Mouse (Mus musculus): ENCODE data around the gene Ltbp4.

The Ltbp4 gene

DNA sequence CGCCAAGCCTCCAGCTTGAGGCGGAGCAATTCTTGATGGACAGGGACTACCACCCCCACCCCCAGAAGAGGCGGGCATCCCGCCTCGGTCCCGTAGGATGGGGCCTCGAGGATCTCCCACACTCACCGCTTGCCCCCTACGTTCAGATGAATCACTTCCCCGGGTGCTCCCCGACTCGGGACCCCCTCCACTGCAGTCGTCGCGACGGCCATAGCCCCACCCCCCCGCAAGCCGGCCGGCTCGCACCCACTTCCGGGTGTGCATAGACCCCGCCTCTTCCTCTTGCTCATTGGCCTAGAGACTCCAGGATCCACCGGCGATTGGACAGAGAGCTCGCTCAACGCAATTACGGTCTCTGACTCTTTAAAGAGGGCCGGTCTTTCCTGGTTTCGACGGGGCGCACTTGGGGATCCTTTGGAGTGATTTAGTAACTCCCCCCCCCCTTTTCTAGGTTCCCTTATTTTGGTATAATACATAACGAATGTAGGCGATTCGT, 18.3 kb upstream of the Ltbp4 start, which contains the start of gene Shkbp1:
Gene Shkbp1 (minus strand): TSS at position 275 of the 496 bp plus-strand sequence.
- peak; percentile 95 for DNase-seq (ENCODE audit: low spot score)

DNA sequence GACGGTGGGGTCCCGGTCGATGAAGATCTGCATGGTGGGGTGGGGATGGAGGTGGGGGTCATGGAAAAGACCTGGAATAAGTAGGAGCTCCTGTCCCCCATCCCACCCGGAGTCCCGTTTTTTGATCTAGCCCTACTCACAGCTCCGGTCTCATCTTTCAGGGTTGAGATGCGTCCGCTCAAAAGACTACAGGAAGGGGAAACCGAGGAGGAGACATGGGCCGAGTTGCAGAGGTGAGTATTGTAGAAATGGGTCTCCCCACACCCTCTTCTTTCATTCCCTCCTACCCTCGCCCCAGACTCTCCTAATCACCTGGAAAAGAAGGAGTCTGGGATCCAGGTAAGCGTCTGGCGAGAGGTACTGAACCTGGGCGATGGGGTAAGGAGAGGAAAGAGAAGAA, 17.8 kb upstream of the Ltbp4 start:
- no peak for DNase-seq (ENCODE audit: low spot score)

DNA sequence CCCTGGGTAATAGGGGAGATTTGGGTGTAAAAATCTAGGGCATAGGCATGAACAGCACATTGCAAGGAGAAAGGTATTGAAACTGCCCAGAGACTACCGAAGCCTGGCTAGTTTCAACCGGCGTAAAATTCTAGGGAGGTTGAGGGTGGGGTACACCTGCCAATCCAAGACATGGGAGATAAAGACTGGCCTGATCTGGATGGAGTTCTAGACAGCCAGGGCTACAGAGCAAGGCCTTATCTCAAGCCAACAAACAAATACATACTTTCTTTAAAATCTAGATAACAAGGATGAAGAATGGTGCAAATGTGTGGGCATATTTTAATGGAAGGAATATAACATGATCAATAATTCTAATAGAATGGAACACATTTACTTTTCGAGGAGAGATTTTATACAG, 17.3 kb upstream of the Ltbp4 start:
- no peak for DNase-seq (ENCODE audit: low spot score)

DNA sequence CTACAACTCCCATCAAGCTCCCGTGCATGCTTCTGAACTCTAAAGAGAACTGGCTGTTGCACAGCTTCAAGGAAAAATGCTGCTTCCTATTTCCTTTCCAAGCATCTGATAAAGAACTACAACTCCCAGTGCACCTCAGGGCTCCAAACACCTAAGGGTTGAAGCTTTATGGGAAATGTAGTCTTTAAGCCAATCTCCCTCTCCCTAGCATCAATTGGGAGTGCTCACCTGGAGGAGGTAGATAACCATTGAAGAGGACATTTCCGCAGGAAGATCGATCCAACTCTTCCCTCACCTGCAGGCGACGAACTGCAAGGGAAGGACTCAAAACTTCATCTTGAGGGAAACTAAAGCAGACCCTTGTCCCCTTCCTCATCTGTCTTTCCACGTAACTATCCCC, 16.7 kb upstream of the Ltbp4 start:
- DNase-seq (ENCODE audit: low spot score), result peak; percentile 69

DNA sequence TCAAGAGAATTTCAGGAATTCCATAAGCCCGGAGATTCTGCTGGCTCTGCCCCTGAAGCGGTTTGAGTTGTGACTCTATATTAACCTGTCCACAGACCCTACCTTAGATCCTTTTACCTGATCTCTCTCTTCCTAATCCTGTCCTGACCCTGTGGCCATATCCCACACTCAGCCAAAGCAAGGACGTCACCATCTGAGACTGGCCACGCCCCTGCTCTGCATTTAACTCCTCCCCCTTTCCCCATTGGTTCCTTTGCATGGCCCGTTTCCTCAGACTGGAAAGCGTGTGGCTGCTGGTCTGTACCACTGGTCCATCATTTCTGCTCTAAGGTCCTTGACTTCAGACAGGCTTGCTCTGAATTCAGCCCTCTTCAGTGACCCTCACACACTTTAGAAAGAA, 8.0 kb upstream of the Ltbp4 start:
- peak; percentile 67 for DNase-seq (ENCODE audit: low spot score)

DNA sequence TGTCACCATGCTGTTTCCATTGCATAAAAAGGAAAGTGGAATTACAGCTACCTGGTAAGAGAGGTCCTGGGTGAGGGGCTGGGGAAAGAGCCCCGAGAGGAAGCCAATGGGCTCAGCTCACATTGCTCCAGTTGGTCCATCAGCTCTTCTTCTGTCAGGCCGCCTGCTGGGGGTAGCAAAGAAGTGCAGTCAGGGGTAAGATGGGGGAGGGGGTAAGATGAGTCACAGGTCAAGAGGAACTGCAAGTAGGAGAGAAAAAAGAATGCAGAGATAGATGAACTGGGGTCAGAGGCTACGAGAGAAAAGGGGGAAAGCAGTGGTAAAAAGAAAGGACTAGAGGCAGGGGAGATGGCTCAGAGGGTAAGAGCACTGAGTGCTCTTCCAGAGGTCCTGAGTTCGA, 5.1 kb upstream of the Ltbp4 start:
- DNase-seq (ENCODE audit: low spot score), result no peak

DNA sequence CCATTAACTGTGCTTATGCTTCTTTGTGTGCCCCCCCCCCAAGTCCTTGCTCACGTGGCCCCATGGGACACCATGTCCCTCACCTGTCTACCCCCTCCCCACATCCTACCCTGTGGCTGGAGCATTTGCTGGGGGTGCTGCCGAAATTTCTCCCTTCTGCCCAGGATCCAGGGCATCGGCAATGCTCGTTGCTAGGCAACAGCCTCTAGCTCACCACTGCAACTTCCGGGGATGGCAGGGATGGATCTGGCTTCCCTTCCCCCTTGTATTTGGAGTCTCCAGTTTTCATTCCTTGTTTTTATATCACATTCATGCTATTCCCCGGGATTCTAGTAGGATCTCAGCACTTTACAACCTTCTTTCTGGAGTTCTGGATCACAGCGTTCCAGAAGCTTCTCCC, 2.0 kb upstream of the Ltbp4 start:
- no peak for DNase-seq (ENCODE audit: low spot score)

DNA sequence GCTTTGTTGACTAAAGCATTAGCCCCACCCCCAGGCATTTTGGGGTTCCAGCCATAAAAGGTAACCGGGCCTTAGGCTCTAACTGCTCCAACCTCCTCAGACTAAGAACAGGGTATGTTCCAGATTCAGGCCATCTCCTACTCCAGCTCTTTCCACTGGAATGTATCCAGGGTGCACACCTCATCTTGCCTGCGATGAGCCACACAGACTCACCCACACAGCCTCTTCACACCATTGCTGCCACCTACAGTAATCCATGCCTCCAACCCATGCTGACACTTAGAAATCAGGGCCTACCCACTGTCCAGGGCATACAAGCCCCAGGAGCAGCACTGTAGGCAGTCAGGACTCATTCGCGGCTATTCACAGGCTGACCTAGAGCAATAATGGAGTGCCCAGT, 1.6 kb upstream of the Ltbp4 start:
- no peak for DNase-seq (ENCODE audit: low spot score)

DNA sequence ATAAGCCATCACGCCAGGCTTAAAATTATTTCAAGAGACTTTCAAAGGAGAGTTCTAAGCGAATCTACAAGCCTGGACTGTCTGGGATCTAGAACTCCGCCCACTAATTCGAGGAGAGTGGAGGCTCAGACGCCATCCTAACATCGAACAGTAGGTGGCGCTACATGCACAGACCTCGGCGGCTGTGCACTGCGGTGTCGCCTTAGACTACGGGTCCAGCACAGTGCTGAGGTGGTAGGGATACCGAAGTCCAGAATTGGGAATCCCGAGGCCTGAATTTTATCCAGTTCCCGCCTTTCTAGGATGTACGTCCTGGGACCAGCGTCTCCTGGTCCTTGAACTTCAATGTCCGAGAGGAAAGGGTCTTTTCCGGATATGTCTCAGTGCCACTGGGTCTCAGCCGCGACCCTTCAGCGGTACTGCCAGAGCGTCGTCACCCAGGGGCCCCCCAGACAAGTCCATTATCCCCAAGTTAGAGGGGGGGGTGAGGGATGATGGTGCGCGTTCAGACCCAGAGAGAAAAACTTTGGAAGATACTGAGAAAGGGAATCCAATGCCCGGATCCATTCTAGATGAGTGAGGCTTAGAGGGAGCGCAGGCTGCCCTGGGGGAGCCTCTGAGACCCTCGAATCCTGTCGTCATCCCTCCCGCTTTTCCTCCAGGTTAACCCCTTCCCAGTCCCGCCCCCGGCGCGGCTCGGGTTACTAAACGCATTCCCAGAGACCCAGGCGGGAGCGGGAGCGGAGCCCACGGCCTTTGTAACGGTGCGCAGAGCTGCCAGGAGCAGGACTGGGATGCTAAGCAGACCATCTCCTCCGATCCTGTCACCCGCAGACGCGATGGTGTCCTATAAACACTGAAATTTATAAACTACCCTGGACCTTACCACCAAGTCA, 1.3 kb downstream of the Ltbp4 start:
- DNase-seq (ENCODE audit: low spot score), result peak; percentile 96

DNA sequence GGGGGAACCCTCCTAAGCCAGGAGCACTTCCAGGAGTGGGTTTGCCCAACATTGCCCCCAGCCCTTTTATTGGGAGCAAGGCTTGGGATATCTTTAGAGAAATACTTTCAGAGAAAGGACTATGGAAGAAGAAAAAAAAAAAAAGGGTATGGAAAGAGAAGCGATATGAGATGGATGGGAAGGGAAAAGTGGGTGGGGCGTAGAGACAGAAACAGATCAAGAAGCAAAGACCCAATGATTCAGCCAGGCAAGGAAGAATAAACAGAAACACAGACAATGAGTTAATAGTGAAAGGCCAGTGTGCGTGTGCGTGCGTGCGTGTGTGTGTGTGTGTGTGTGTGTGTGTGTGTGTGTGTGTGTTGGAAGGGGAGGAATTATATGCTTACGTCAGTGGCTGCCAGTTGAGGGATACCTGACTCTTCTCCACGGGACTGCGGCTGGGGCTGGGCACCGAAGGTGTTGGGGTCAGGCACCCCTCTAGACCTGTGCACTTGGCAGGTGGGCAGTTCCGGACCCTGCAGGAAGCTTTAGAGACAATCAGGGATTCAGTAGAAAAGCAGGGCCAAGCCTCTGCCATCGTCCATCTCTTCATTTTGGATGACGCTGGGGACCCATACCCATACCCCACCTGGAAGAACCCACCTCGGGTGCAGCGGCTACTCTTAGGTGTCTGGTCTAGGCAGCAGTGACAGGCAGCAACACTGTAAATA, 2.3 kb downstream of the Ltbp4 start:
- no peak for DNase-seq (ENCODE audit: low spot score)

DNA sequence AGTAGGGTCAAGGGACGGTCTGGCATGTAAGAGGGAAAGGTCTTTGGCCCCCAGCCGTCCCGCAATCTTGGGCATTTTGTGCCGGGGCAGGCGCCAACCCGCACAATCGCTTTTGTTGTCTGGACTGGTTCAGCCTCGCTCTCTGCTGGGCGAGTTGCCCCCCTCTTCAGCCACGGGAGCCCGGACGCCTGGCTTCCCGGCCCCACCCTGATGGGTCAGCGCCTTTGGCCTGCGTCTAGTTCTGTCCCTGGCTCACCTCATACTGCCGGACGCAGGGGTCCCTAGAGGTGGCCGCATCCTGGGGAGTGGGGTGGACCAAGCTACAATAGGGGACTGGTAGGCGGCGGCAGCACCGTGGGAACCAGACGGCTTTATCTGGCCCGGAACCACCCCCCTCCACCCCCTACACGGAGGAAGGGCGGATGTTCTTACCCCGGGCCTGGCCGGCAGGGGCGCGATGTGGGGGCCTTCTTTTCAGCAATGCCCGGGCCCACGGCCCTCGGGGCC, 3.0 kb downstream of the Ltbp4 start:
- no peak for DNase-seq (ENCODE audit: low spot score)

DNA sequence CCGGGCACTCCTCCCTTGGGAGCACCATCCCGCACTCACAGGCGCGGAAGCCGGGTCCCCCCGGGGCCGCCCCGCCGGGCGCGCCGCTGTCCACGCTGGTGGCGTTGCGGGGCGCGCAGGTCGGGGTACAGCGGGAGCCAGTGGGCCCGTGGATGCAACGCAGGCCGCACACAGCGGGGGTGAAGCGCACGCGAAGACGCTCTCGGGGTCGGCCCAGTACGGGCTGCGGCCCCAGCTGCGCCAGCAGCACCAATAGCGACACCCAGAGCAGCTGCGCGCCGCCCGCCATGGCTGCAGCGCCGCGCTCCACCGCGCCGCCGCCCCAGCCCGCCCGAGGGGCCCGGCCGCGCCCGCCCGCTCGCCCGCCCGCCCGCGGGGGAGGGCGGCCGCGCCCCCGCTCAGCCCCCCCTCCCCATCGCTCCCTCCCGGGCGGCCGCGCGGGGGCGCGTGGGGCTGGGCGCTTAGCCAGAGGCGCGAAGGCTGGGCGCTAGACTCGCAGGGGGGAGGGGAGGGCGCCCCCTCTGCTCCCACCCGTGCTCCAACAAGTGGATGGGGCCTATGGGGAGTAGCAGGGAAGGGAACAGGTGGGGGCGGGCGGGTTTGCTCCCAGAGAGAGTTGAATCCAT, 4.1 kb downstream of the Ltbp4 start:
- no peak for DNase-seq (ENCODE audit: low spot score)

DNA sequence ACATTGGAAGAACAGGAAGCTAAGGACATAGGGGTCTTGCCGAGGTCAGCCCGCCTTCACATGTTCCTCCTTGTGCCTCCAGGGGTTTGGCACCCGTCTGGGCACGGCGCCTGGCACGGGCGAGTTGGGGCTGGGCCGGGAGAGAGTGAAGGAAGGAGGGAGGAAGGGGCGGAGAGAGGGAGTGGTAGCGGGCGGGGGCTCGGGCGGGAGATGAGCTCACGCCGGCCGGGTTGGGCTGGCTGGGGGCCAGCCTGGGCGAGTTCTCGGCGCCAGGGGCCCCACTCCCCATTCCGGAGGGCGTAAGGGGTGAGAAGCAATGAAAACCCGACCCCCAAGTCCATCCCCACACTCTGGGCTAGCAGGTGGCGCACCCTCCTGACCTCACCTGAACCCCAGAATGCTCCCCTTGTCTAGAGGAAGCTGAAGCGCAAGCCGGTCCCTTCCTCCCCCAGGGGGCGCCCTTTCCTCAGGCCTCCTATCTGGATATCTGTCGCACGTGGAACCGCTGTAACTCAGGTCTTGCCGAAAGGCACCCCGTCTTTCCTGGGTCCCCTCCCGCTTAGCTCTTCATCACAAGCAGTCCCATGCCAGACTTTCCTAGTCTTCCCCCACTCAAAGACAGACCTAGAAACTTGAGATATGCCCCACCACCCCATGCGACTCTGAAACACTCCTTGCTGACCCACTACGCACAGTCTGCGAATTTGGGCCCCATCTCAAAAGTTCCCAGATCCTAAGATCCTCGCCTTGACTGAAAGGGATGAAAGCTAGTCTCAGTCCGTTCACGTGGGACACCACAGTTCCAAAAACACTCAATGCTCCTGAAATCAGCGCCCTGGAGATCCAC, 4.9 kb downstream of the Ltbp4 start:
- DNase-seq (ENCODE audit: low spot score), result peak; percentile 91

DNA sequence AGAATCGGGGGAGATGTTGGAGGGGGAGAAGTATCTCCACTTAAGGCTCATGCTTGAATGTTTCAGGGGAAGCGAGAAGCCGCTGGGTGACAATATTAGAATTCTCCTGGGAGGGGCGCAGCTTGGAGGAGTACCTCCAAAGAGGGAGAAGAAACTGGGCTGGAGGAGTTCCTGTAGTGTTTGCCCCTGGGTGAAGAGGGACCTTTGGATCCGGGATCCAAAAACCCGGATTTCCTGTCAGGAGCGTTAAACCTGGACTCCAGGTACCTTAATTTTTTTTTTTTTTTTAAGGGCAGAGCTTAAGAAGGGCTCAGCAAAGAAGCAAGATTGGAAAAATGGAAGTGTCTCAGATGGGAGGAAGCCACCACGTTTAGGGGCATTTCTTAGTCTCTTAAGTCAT, 5.6 kb downstream of the Ltbp4 start:
- DNase-seq (ENCODE audit: low spot score), result no peak

DNA sequence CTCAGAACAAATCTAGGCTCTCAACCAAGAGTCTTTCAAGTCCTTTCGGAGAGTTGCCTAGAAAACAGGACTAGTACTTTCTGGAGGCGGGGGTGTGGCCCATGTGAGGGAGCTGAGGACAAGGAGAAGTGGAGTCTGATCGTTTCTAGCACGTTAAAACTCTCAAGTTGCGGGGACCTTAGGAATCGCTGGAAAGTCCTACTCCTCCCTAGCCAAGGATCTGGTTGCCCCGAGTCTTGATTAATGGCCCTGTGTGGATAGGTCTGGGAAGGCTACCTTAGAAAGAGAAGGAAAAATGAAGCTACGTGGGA, 6.0 kb downstream of the Ltbp4 start:
- no peak for DNase-seq (ENCODE audit: low spot score)

DNA sequence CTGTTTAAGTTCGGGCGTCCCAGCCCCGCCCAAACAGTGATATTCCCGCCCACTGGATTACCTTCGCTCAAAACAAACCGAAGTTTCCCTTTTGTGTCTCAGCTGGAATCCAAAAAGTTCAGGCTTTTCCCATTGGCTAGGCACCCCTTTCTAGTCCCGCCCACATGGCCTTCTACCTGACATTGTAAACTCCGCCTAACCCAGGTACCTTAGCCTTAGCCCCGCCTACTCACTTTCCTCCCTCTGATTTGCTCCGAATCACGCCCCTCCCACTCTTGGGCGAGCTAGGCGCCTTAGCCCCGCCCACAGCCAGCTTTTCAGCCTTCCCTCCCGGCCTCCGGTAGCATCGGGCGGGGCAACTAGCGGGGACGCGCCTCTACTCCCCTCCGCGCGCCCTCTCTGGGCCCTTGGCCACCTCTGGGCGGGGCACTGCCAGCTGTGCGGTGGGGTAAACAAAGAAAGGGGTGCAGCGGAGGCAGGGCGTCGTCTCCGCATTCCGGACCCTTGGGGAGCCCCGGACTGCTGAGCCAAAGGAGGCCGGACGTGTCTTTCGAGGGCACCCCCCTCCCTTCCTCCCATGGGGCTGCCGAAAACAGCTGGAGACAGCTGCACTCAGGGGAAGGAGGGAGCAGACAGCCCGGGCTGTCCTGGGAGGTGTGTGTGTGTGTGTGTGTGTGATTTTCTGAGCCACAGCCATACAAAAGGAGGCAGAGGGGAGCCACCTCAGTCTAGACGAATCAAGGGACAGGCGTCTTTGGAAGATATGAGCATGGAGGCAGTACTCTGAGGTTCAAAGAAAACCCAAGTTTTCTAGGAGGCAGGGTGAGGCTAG, 6.6 kb downstream of the Ltbp4 start:
- peak; percentile 88 for DNase-seq (ENCODE audit: low spot score)

DNA sequence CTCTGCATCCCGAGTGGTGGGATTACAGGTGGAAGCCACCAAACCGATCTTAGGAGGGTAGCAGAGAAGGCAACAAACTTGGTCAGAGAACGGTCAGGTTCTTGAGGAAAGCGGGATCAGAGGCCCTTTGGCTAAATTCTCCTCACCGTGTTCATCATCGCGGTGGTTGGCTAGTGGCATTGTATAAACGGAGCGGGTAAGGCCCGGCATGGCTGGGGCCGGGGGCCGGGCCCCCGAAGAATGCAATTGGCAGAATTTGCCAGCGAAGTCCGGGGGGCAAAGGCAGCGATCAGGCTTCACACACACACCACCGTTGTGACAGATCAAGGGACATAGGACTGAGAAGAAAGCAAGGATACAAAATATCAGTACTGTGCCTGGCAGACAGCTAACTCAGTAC, 7.5 kb downstream of the Ltbp4 start:
- no peak for DNase-seq (ENCODE audit: low spot score)

DNA sequence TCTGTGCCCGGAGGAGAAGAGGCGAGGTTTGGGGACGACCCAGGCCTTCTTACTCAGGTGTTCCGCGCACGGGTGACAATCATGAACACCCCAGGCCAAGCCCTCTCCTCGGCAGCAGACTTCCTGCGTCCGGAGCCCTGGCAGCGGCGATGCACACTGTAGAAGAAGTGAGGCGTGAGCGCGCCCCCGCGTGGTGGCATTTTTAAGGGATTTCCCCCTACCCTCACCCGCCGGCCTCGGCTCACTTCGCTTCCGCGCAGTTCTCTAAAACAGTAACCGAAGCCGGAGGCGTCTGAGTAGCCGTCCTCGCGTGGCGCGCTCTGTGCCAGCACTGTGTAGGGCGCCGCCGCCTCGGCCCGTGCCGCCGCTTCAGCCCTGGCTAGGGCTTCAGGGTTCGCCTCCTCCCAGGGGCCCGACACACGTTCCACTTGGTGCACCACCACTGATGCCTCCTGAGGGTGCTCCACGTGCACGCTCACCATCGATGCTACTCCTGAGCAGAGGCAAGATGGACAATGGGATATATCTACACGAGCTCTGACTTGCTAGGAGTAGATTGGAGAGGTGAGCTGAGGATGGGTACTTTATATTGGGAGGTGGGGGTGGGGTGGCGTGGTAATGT, 8.1 kb downstream of the Ltbp4 start:
- peak; percentile 93 for DNase-seq (ENCODE audit: low spot score)

DNA sequence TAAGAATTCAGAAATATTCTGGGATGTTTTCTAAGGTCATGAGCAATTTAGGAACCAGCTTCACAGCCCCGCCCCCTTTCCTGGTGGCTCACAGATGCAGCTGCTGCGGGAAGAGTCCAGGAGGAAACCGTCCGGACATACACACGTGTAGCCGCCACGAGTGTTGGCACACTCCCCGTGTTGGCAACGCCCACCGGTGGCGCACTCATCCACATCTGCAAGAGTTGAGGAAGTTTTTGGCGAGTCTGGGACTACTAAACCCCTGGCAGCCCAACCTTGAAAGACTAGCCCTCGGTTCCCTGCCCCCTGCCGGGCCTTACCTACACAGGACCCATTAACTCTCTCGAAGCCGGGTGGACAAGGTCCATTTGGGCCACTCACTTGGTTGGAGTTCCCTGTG, 8.8 kb downstream of the Ltbp4 start:
- no peak for DNase-seq (ENCODE audit: low spot score)

DNA sequence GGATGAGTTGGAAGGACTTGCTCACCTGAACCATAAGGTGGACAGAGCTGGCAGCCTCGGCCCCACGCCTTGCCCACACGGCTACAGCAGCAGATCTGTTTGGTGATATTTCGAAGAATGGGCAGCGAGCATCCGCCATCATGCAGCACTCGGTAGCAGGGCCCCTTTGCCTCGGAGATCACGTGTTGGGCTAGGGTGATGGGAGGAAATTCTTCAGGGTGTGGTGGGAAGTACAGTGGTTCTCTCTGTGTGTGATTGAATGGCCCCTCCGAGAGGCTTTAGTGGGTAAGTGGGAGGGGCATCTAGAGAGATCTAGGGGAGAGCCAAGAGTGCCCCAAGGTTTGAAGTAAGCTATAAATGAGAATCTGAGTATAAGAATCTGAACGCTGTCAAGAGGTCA, 9.3 kb downstream of the Ltbp4 start:
- DNase-seq (ENCODE audit: low spot score), result no peak

Measured in embryo, embryonic 10 days (tissue).